Mouse (Mus musculus) CH12.LX (cell line): ENCODE measurements around the gene Rab12. TPM values are rescaled to one million over a fixed set of nuclear protein-coding genes. Genes with fewer than 3 reads are reported as not detected.

Experiments used
- DNase-seq: peaks from one replicate; pipeline ENCODE4 v3.0.0-alpha.2; 2013; ENCODE audit errors: extremely low read depth
- H3K27ac ChIP-seq: 2 replicates; pipeline ENCODE4 v1.5.1; 2012; ENCODE audit warnings: low read depth, mild to moderate bottlenecking, control low read depth, moderate library complexity; ENCODE audit not compliant: insufficient read depth
- H3K27me3 ChIP-seq: replicated peaks from 2 replicates; pipeline ENCODE3; 2012; ENCODE audit warnings: inconsistent platforms
- H3K36me3 ChIP-seq, 2 experiments: replicated peaks in 1 of 2; 2 replicates each; pipeline versions ENCODE3 to v1.6.1; 2012; ENCODE audit warnings: inconsistent platforms in 1 of 2, low read length in 1 of 2, mild to moderate bottlenecking in 1 of 2, mixed read lengths in 1 of 2, moderate library complexity in 1 of 2; ENCODE audit not compliant: control insufficient read depth in 1 of 2, insufficient read depth in 1 of 2
- H3K4me1 ChIP-seq, 2 experiments: 2 replicates each; pipeline ENCODE4 v1.6.1; 2012; ENCODE audit warnings: inconsistent platforms in 1 of 2, moderate library complexity in 1 of 2; ENCODE audit not compliant: insufficient read depth in 2 of 2, control insufficient read depth in 1 of 2
- H3K4me2 ChIP-seq: 2 replicates; pipeline ENCODE4 v1.6.1; 2012; ENCODE audit warnings: low read depth, mild to moderate bottlenecking, control low read depth; ENCODE audit not compliant: poor library complexity, insufficient read depth, severe bottlenecking
- H3K4me3 ChIP-seq, 3 experiments: fragments of 150-350 bp in 1 of 3; sonication (generic) in 1 of 3; replicated peaks in 1 of 3; 2 replicates each; pipeline versions ENCODE3 to v1.5.1; 2011 to 2012; ENCODE audit warnings: low read depth in 2 of 3, low read length in 2 of 3, mild to moderate bottlenecking in 2 of 3, moderate library complexity in 2 of 3, control low read depth in 1 of 3, improper control_type of control experiment in 1 of 3, inconsistent platforms in 1 of 3, mixed read lengths in 1 of 3; ENCODE audit not compliant: poor library complexity in 1 of 3
- H3K79me2 ChIP-seq: replicated peaks from 2 replicates; pipeline ENCODE4 v1.6.1; 2012; ENCODE audit warnings: mild to moderate bottlenecking, moderate library complexity; ENCODE audit not compliant: control insufficient read depth, poor library complexity, insufficient read depth, severe bottlenecking; ENCODE audit errors: extremely low read depth
- H3K9ac ChIP-seq: 2 replicates; pipeline ENCODE4 v1.6.1; 2012; ENCODE audit warnings: low read depth, mild to moderate bottlenecking, control low read depth, moderate library complexity; ENCODE audit not compliant: insufficient read depth
- H3K9me3 ChIP-seq: replicated peaks from 2 replicates; pipeline ENCODE3; 2012; ENCODE audit warnings: low read length, inconsistent platforms, mixed read lengths
- BHLHE40 ChIP-seq: IDR thresholded peaks from 2 replicates; pipeline ENCODE4 v1.6.1; 2011; ENCODE audit warnings: mild to moderate bottlenecking, low read depth, low read length, improper control_type of control experiment
- CTCF ChIP-seq, 2 experiments: IDR thresholded peaks in 1 of 2; conservative IDR thresholded peaks in 1 of 2; 2 replicates each; pipeline ENCODE4 v1.5.1; 2011 to 2012; ENCODE audit warnings: low read depth in 2 of 2, low read length in 2 of 2, improper control_type of control experiment in 1 of 2, inconsistent platforms in 1 of 2, mild to moderate bottlenecking in 1 of 2, moderate library complexity in 1 of 2
- ELF1 ChIP-seq: IDR thresholded peaks from 2 replicates; pipeline ENCODE4 v1.6.1; 2014; ENCODE audit warnings: low read depth, mild to moderate bottlenecking, inconsistent platforms, low read length, improper control_type of control experiment
- HCFC1 ChIP-seq: IDR thresholded peaks from 2 replicates; pipeline ENCODE4 v1.6.1; 2012; ENCODE audit warnings: low read depth, mild to moderate bottlenecking, inconsistent platforms, low read length, improper control_type of control experiment
- IRF4 ChIP-seq: IDR thresholded peaks from 2 replicates; pipeline ENCODE4 v1.6.1; 2014; ENCODE audit warnings: low read depth, mild to moderate bottlenecking, inconsistent platforms, low read length, improper control_type of control experiment
- JUND ChIP-seq: conservative IDR thresholded peaks from 2 replicates; pipeline ENCODE4 v1.6.1; 2011; ENCODE audit warnings: low read depth, low read length, improper control_type of control experiment
- MAX ChIP-seq: IDR thresholded peaks from 2 replicates; pipeline ENCODE4 v1.6.1; 2011; ENCODE audit warnings: low read length, improper control_type of control experiment
- MXI1 ChIP-seq: IDR thresholded peaks from 2 replicates; pipeline ENCODE4 v1.6.1; 2011; ENCODE audit warnings: mild to moderate bottlenecking, low read depth, low read length, improper control_type of control experiment
- MYC ChIP-seq: IDR thresholded peaks from 2 replicates; pipeline ENCODE4 v1.6.1; 2011; ENCODE audit warnings: low read depth, mild to moderate bottlenecking, improper control_type of control experiment, low read length
- RAD21 ChIP-seq: IDR thresholded peaks from 2 replicates; pipeline ENCODE4 v1.6.1; 2011; ENCODE audit warnings: low read depth, mild to moderate bottlenecking, low read length, improper control_type of control experiment, moderate library complexity
- SMC3 ChIP-seq: IDR thresholded peaks from 2 replicates; pipeline ENCODE4 v1.6.1; 2011; ENCODE audit warnings: low read depth, low read length, improper control_type of control experiment
- TBP ChIP-seq: conservative IDR thresholded peaks from 2 replicates; pipeline ENCODE4 v1.6.1; 2011; ENCODE audit warnings: low read depth, low read length, improper control_type of control experiment
- TCF12 ChIP-seq: IDR thresholded peaks from 2 replicates; pipeline ENCODE4 v1.6.1; 2014; ENCODE audit warnings: low read depth, mild to moderate bottlenecking, inconsistent platforms, low read length, improper control_type of control experiment
- ZC3H11A ChIP-seq: IDR thresholded peaks from 2 replicates; pipeline ENCODE4 v1.6.1; 2012; ENCODE audit warnings: low read depth, mild to moderate bottlenecking, inconsistent platforms, low read length, improper control_type of control experiment
- dilution Hi-C: fragments of 300-500 bp; cut with MboI; formaldehyde crosslinking; loops from 2 replicates; pipeline ENCODE4 v1.14.3; 2020; ENCODE audit warnings: low sequenced_read_pairs; ENCODE audit not compliant: extremely low pct_unique_long_range_greater_than_20kb, extremely low pct_ligation_motif_present
- in situ Hi-C: fragments of 300-500 bp; cut with MboI; formaldehyde crosslinking; loops from 3 replicates; pipeline ENCODE4 v1.14.3; 2019; ENCODE audit warnings: low sequenced_read_pairs, low pct_ligation_motif_present, low pct_unique_long_range_greater_than_20kb, mixed read lengths
- polyA plus RNA-seq: library from polyadenylated mRNA; unstranded; fragments of >175 nt; gene quantifications from 2 replicates; pipeline ENCODE4 v1.2.1, GENCODE M21; 2012; ENCODE audit warnings: low read depth; ENCODE audit not compliant: insufficient read length
- total RNA-seq, 2 experiments: library from RNA; depleted of rRNA; stranded (reverse); fragments of 300-350 nt in 1 of 2; fragments of >200 nt in 1 of 2; gene quantifications; 2 replicates each; pipeline ENCODE4 v1.2.3; 2012 to 2014

The Rab12 gene
- total and polyA plus RNA-seq, 3 experiments = 8.4 to 17.1 (median 13.5) TPM

- dilution Hi-C loops = no loop called here
Measured at GRCm38 (mm10) chr17:66490022-66490601, 29.4 kb downstream of the Rab12 start.

GRCm38 (mm10) chr17:66486576-66486975 is 33.0 kb downstream of the Rab12 start:
- no peak for DNase-seq
- Histone ChIP-seq H3K79me2 (no peaks in the 10 kb centered on the region), H3K4me1 (peaks cover 0 to 3% of the 10 kb centered on the region in 2 experiments; a peak in 2 of 4 replicates), H3K4me2 (no peak overlapping the region), H3K4me3 (no peak overlapping the region), H3K27ac (no peak overlapping the region), H3K9me3 (no peaks in the 10 kb centered on the region), H3K9ac (no peak overlapping the region), H3K36me3 (no peaks in the 10 kb centered on the region), H3K27me3 (no peaks in the 10 kb centered on the region)
- no peak for TF ChIP-seq TCF12
- dilution Hi-C loops = no loop called here
- in situ Hi-C loops = loop anchor here (5.0 to 10.0 kb wide), 2 partner anchors 249 to 342 kb away; no protein-coding TSS in a partner anchor

More at GRCm38 (mm10) chr17:66490022-66490601, 29.4 kb downstream of the Rab12 start:
- no peaks in the 10 kb centered on the region for H3K9me3 ChIP-seq
- TF ChIP-seq JUND = peak; percentile 24; the same call in 1 of the 2 replicates
- no peak for TF ChIP-seq MXI1
- no peak for TF ChIP-seq TBP
- TF ChIP-seq CTCF (conservative IDR thresholded peaks at IDR 0.05 in 1 of 2, IDR thresholded peaks at IDR 0.05 in 1 of 2; ENCODE audit: low read depth in 2 of 2, low read length in 2 of 2) = peak; percentile 95 to 97
- no peak for TF ChIP-seq HCFC1
- no peak for TF ChIP-seq BHLHE40
- TF ChIP-seq ZC3H11A = peak; percentile 41; the same call in 1 of the 2 replicates
- TF ChIP-seq IRF4 = peak; percentile 51; the same call in 1 of the 2 replicates
- TF ChIP-seq RAD21 = peak; percentile 97
- TF ChIP-seq SMC3 = peak; percentile 85
- TF ChIP-seq MAX = peak; percentile 44; the same call in 1 of the 2 replicates
- TF ChIP-seq MYC = peak; percentile 69
- no peak for TF ChIP-seq ELF1
- TF ChIP-seq TCF12 = no peak
- H3K27me3 ChIP-seq = no peaks in the 10 kb centered on the region
- no peak overlapping the region for H3K4me3 ChIP-seq
- H3K4me1 ChIP-seq = no peaks in the 10 kb centered on the region; a peak in 1 of 4 replicates
- peak; percentile 58 for DNase-seq
- peaks cover 10 to 17% of the 10 kb centered on the region in 2 experiments for H3K36me3 ChIP-seq
- no peak overlapping the region for H3K4me2 ChIP-seq
- H3K79me2 ChIP-seq = no peaks in the 10 kb centered on the region
- no peak overlapping the region for H3K9ac ChIP-seq
- H3K27ac ChIP-seq = no peak overlapping the region
- in situ Hi-C loops = no loop called here
